ENCODE assay signal across 20 mouse cellular contexts in genomic region chr1:98062074-98062473, GRCm38 (mm10). TPM values are rescaled to one million over a fixed set of nuclear protein-coding genes. Genes with fewer than 3 reads are reported as not detected.
A peak's percentile ranks its signal among the peaks of the same experiment; 100 is the strongest.
DNase-seq lines count a peak whose midpoint lies in the region; ATAC-seq and TF ChIP-seq lines count a peak whose summit lies in the region.
"Had no signal": no experiment of that assay in that cellular context is flagged by ENCODE, and none has a peak within 500 bp of the region (broad histone marks: within the 10 kb centered on the region; RNA-seq: fewer than 3 reads in every experiment).

No protein-coding gene starts in this region.

- H3K4me2 ChIP-seq in liver, postnatal 0 days (ENCODE audit: low read depth, low read length): peak overlapping the region; percentile 27
- H3K4me2 ChIP-seq in lung, postnatal 0 days (replicated peaks; ENCODE audit: low read depth, low read length): no peak overlapping the region
- H3K4me2 ChIP-seq: embryonic facial prominence, embryonic 15.5 days; heart, embryonic 11.5 days; hindbrain, embryonic 15.5 days had no signal

- TF ChIP-seq CTCF in liver, postnatal 0 days (IDR thresholded peaks at IDR 0.05; ENCODE audit: low read depth): no peak
- no peak for TF ChIP-seq CTCF in lung, postnatal 0 days (IDR thresholded peaks at IDR 0.05)

- WGBS in liver, postnatal 0 days (ENCODE audit: insufficient replicate concordance): 32% methylated on average over 2 of the region's 2 CpGs
- WGBS in lung, postnatal 0 days: 7% methylated on average over 2 of the region's 2 CpGs

- no peak overlapping the region for H3K27ac ChIP-seq in liver, postnatal 0 days (ENCODE audit: low read depth)
- no peak overlapping the region for H3K27ac ChIP-seq in lung, postnatal 0 days (ENCODE audit: low read length)
- H3K27ac ChIP-seq: embryonic facial prominence, embryonic 15.5 days; forebrain, embryonic 10.5 days; heart, adult 2 months; hindbrain, embryonic 10.5 days; hindbrain, embryonic 15.5 days had no signal

- H3K4me3 ChIP-seq in liver, postnatal 0 days (ENCODE audit: low read depth, low read length): no peak overlapping the region
- H3K4me3 ChIP-seq in lung, postnatal 0 days (ENCODE audit: low read depth, low read length): no peak overlapping the region
- H3K4me3 ChIP-seq: embryonic facial prominence, embryonic 15.5 days; erythroblast, embryonic 14.5 days; forebrain, embryonic 10.5 days; heart, adult 2 months; hindbrain, embryonic 10.5 days; hindbrain, embryonic 15.5 days had no signal

- H3K36me3 ChIP-seq in liver, postnatal 0 days (replicated peaks; ENCODE audit: insufficient read depth, low read length): no peaks in the 10 kb centered on the region
- no peaks in the 10 kb centered on the region for H3K36me3 ChIP-seq in lung, postnatal 0 days (ENCODE audit: insufficient read depth, low read length)
- H3K36me3 ChIP-seq: embryonic facial prominence, embryonic 15.5 days; forebrain, embryonic 10.5 days; hindbrain, embryonic 10.5 days; hindbrain, embryonic 15.5 days had no signal

- H3K9me3 ChIP-seq in liver, postnatal 0 days (ENCODE audit: low read length): no peaks in the 10 kb centered on the region
- no peaks in the 10 kb centered on the region for H3K9me3 ChIP-seq in lung, postnatal 0 days (ENCODE audit: low read length)
- H3K9me3 ChIP-seq: embryonic facial prominence, embryonic 15.5 days; forebrain, embryonic 10.5 days; hindbrain, embryonic 10.5 days; hindbrain, embryonic 15.5 days had no signal

- H3K9ac ChIP-seq in liver, postnatal 0 days (replicated peaks): no peak overlapping the region
- H3K9ac ChIP-seq in lung, postnatal 0 days (replicated peaks; ENCODE audit: low read depth): no peak overlapping the region
- H3K9ac ChIP-seq: embryonic facial prominence, embryonic 15.5 days; hindbrain, embryonic 15.5 days had no signal

- no peak for DNase-seq in liver, postnatal 0 days
- no peak for DNase-seq in liver
- DNase-seq in lung, postnatal 0 days (ENCODE audit: low spot score): peak; percentile 72
- no peak for DNase-seq in lung, adult 18-20 months
- DNase-seq in frontal cortex, adult 2 months (ENCODE audit: extremely low spot score in 1 of 2, low spot score in 1 of 2): no peak
- no peak for DNase-seq in adrenal gland, postnatal 14 days
- DNase-seq: adrenal gland, adult 8-10 months; cerebellum, adult 11-12 months; cerebellum, adult 9-11 months; cerebellum, postnatal 36 days; gastrocnemius, postnatal 36 days; heart, adult 2 months had no signal

- TF ChIP-seq EP300 in liver, postnatal 0 days (IDR thresholded peaks at IDR 0.05; ENCODE audit: low read depth): peak; percentile 17; the same call in 1 of the 2 replicates
- peak; percentile 76; the same call in 1 of the 2 replicates for TF ChIP-seq EP300 in lung, postnatal 0 days (IDR thresholded peaks at IDR 0.05)

- no peaks in the 10 kb centered on the region for H3K27me3 ChIP-seq in liver, postnatal 0 days (ENCODE audit: insufficient read depth, low read length)
- no peaks in the 10 kb centered on the region for H3K27me3 ChIP-seq in lung, postnatal 0 days (replicated peaks; ENCODE audit: insufficient read depth, low read length)
- H3K27me3 ChIP-seq: embryonic facial prominence, embryonic 15.5 days; hindbrain, embryonic 15.5 days had no signal

- 0 out of 2 replicates have a peak, but pooled peaks cover 7% of the 10 kb centered on the region for H3K4me1 ChIP-seq in liver, postnatal 0 days (ENCODE audit: insufficient read depth)
- no peaks in the 10 kb centered on the region for H3K4me1 ChIP-seq in lung, postnatal 0 days (ENCODE audit: insufficient read depth, low read depth, low read length)
- H3K4me1 ChIP-seq: embryonic facial prominence, embryonic 15.5 days; hindbrain, embryonic 15.5 days had no signal

- ATAC-seq in liver, postnatal 0 days: no peak
- peak; percentile 43 for ATAC-seq in lung, postnatal 0 days
- ATAC-seq in granulocyte monocyte progenitor cell, adult 5-6 weeks (replicated peaks; ENCODE audit: poor library complexity, severe bottlenecking): peak; percentile 72
- ATAC-seq: forebrain, embryonic 14.5 days had no signal

RNA-seq across cellular contexts. Expression of gene Pam, which starts 33.4 kb away (rescaled TPM):
- polyA plus RNA-seq in liver, postnatal 0 days (2015; fragmentation: Nextera tagmentation; extraction: Ambion mirVana): 16.4 and 21.8 TPM in 2 replicates
- polyA plus RNA-seq in lung, postnatal 0 days (2015; fragmentation: Nextera tagmentation; extraction: Ambion mirVana): 90.3 and 96.6 TPM in 2 replicates
- total RNA-seq in granulocyte monocyte progenitor cell, adult 5-6 weeks (2014; fragmentation: Nextera tagmentation): 20.2 and 25.5 TPM in 2 replicates
- 55.3 and 60.4 TPM in 2 replicates for total RNA-seq in granulocyte monocyte progenitor cell, adult 5-6 weeks (2017)
- polyA plus RNA-seq in frontal cortex, adult 2 months (2012; rRNA removed): 93.8 and 104 TPM in 2 replicates
- 237 and 245 TPM in 2 replicates for total RNA-seq in adrenal gland, postnatal 14 days (2021)
